Mouse (Mus musculus) stomach, postnatal 0 days (tissue): ENCODE data around the gene Synpr.

Experiments
- CTCF ChIP-seq: IDR thresholded peaks from 2 replicates; pipeline ENCODE4 v1.5.1; 2016; ENCODE audit warnings: antibody characterized with exemption, low read depth, mild to moderate bottlenecking, moderate library complexity
- EP300 ChIP-seq: optimal IDR thresholded peaks from 2 replicates; pipeline ENCODE3; 2016; ENCODE audit warnings: antibody characterized with exemption

DNA sequence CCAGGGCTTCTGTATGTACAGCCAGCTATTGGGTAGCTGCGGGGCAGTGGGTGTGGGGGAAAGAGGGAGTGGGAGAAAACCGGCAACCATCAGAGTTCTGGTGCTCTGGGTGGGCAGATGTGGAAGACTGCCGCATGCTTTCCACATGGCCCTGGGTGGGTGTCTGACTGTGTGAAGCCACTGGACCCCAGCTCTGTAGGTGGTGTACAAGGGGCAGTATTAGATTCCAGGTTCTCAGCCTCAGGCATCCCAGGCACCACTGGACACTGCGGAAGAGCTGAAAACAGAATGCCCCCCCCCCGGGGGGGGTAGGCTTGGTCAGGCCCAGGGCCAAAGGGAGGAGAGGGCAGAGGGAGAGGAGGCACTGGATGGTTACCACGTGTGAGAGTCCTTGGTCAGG, 156.1 kb downstream of the Synpr start:
- TF ChIP-seq CTCF (no peak), EP300 (no peak)
